Mouse (Mus musculus) kidney, embryonic 14.5 days (tissue): ENCODE measurements around the gene Bcl2l15. TPM values are rescaled to one million over a fixed set of nuclear protein-coding genes. Genes with fewer than 3 reads are reported as not detected.
"Not testable (repeated sequence)": the region's sequence is repeated elsewhere in the genome, so short reads cannot be mapped to it uniquely, and the experiment has no call there.

Experiments
- ATAC-seq: fragments of 200-750 bp; cut with Nextera tagmentation; 2 replicates; pipeline ENCODE4 v1.8.0; 2017; ENCODE audit warnings: moderate number of reproducible peaks, mild to moderate bottlenecking, moderate TSS enrichment, moderate library complexity; ENCODE audit not compliant: low FRiP score, low TSS enrichment
- H3K27ac ChIP-seq: fragments of 300-500 bp; sonication (generic); 2 replicates; pipeline ENCODE4 v1.5.1; 2014; ENCODE audit warnings: low read depth, mild to moderate bottlenecking, low read length, moderate library complexity, mixed read lengths
- H3K27me3 ChIP-seq: fragments of 300-500 bp; sonication (generic); 2 replicates; pipeline ENCODE4 v1.6.1; 2014; ENCODE audit warnings: mild to moderate bottlenecking, low read length; ENCODE audit not compliant: control insufficient read depth, insufficient read depth
- H3K36me3 ChIP-seq: fragments of 300-500 bp; sonication (generic); 2 replicates; pipeline ENCODE4 v1.6.1; 2014; ENCODE audit warnings: low read length, mixed read lengths; ENCODE audit not compliant: control insufficient read depth, insufficient read depth
- H3K4me1 ChIP-seq: fragments of 300-500 bp; sonication (generic); 2 replicates; pipeline ENCODE4 v1.6.1; 2014; ENCODE audit warnings: low read length, mixed read lengths; ENCODE audit not compliant: control insufficient read depth, insufficient read depth
- H3K4me2 ChIP-seq: fragments of 300-500 bp; sonication (generic); replicated peaks from 2 replicates; pipeline ENCODE4 v1.6.1; 2014; ENCODE audit warnings: low read depth, mild to moderate bottlenecking, low read length
- H3K4me3 ChIP-seq: fragments of 300-500 bp; sonication (generic); 2 replicates; pipeline ENCODE4 v1.5.1; 2014; ENCODE audit warnings: mild to moderate bottlenecking, low read length
- H3K9ac ChIP-seq: fragments of 300-500 bp; sonication (generic); 2 replicates; pipeline ENCODE4 v1.6.1; 2014; ENCODE audit warnings: low read depth, mild to moderate bottlenecking, low read length, moderate library complexity
- H3K9me3 ChIP-seq: fragments of 300-500 bp; sonication (generic); 2 replicates; pipeline ENCODE4 v1.6.1; 2016; ENCODE audit warnings: low read length; ENCODE audit not compliant: control insufficient read depth
- WGBS: fragments of 180-500 bp; shearing (Covaris S2); extraction: QIAGEN DNeasy Blood & Tissue Kit; methylation state at CpG from one replicate; pipeline ENCODE4 v1.1.7; 2014; 5-methylcytosine and 5-hydroxymethylcytosine counted together
- polyA plus RNA-seq: library from polyadenylated mRNA; unstranded; fragments of >200 nt; fragmentation: Nextera tagmentation; extraction: Ambion mirVana; gene quantifications from 2 replicates; pipeline ENCODE4 v1.2.1, GENCODE M21; 2014

Bcl2l15 gene
- polyA plus RNA-seq, 1 experiment from 2014 or later = not detected

DNA sequence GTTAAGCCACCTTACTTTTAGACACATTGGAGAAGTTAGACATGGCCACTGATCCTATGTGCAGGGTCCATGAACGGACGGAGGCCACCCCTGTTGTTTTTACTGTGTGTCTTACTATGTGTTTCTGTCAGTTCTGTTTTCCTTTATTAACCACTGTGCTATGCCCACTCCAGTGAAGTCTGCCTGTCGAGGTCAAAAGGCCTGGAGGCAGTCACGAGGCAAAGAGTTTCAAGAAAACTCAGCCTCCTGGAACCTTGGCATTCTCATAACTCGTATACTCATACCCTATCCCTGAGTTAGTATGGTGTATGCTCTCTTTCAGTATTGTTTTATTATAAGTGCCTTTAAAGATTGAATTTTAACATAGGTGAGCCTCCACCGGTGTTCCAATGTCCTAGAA lies 7.3 kb downstream of the Bcl2l15 start:
- Histone ChIP-seq H3K4me1 (no peaks in the 10 kb centered on the region), H3K36me3 (no peaks in the 10 kb centered on the region), H3K4me3 (no peak overlapping the region), H3K27ac (no peak overlapping the region), H3K9ac (no peak overlapping the region), H3K9me3 (peaks cover 2% of the 10 kb centered on the region), H3K27me3 (no peaks in the 10 kb centered on the region), H3K4me2 (no peak overlapping the region)
- 94% methylated on average over 6 of the region's 6 CpGs for WGBS
- no peak for ATAC-seq

- not testable (repeated sequence) for H3K9me3 ChIP-seq, H3K27ac ChIP-seq
- 92% methylated on average over 3 of the region's 3 CpGs for WGBS
Measured at GRCm38 (mm10) chr3:103840195-103840594, 7.8 kb downstream of the Bcl2l15 start.

DNA sequence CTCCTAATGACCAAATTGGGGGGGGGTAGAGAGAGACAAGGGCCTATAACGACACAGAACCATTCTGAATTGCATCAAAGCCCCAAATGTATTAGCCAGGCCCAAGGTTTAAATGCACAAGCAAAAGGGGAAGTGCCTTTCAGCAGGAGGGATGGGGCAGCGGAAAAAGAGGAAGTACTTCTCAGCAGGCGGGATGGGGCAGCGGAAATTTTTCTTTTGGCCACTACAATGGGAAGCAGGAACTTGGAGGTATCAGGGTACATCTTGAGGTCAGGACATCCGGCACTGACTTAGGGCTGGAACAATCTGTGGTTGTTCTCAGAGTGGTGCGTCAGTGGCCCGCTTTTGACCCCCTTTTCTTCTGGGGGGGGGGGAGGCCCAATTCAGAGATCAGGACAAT lies 8.5 kb downstream of the Bcl2l15 start:
- H3K9ac ChIP-seq, H3K9me3 ChIP-seq, H3K4me1 ChIP-seq, H3K36me3 ChIP-seq, H3K27me3 ChIP-seq, H3K4me2 ChIP-seq, H3K27ac ChIP-seq, H3K4me3 ChIP-seq, ATAC-seq: not testable (repeated sequence)
- 96% methylated on average over 7 of the region's 7 CpGs for WGBS

More at GRCm38 (mm10) chr3:103840195-103840594, 7.8 kb downstream of the Bcl2l15 start:
- not testable (repeated sequence) for H3K4me1 ChIP-seq, H3K4me2 ChIP-seq, H3K9ac ChIP-seq, H3K27me3 ChIP-seq, H3K36me3 ChIP-seq, H3K4me3 ChIP-seq, ATAC-seq

GRCm38 (mm10) chr3:103850644-103851363 lies 18.4 kb downstream of the Bcl2l15 start:
- Histone ChIP-seq H3K4me1 (no peaks in the 10 kb centered on the region), H3K27me3 (no peaks in the 10 kb centered on the region), H3K36me3 (no peaks in the 10 kb centered on the region), H3K9ac (no peak overlapping the region), H3K4me3 (no peak overlapping the region), H3K4me2 (no peak overlapping the region), H3K9me3 (no peaks in the 10 kb centered on the region), H3K27ac (no peak overlapping the region)
- ATAC-seq = no peak
- WGBS = 82% methylated on average over 9 of the region's 9 CpGs

GRCm38 (mm10) chr3:103851481-103851880 lies 19.1 kb downstream of the Bcl2l15 start:
- Histone ChIP-seq H3K4me2 (no peak overlapping the region), H3K4me1 (no peaks in the 10 kb centered on the region), H3K4me3 (no peak overlapping the region), H3K9ac (no peak overlapping the region), H3K9me3 (no peaks in the 10 kb centered on the region), H3K27ac (no peak overlapping the region), H3K27me3 (no peaks in the 10 kb centered on the region), H3K36me3 (no peaks in the 10 kb centered on the region)
- WGBS = 73% methylated on average over 6 of the region's 6 CpGs
- no peak for ATAC-seq

GRCm38 (mm10) chr3:103851882-103852281 lies 19.5 kb downstream of the Bcl2l15 start:
- no peak overlapping the region for H3K4me3 ChIP-seq
- ATAC-seq = no peak
- H3K27me3 ChIP-seq = no peaks in the 10 kb centered on the region
- H3K4me1 ChIP-seq = no peaks in the 10 kb centered on the region
- 89% methylated on average over 8 of the region's 8 CpGs for WGBS
- no peak overlapping the region for H3K9ac ChIP-seq
- no peak overlapping the region for H3K27ac ChIP-seq
- H3K4me2 ChIP-seq = no peak overlapping the region
- H3K36me3 ChIP-seq = no peaks in the 10 kb centered on the region
- no peaks in the 10 kb centered on the region for H3K9me3 ChIP-seq

- Histone ChIP-seq H3K9me3 (no peaks in the 10 kb centered on the region), H3K27me3 (no peaks in the 10 kb centered on the region), H3K9ac (no peak overlapping the region), H3K4me1 (no peaks in the 10 kb centered on the region), H3K27ac (no peak overlapping the region), H3K36me3 (no peaks in the 10 kb centered on the region), H3K4me3 (no peak overlapping the region), H3K4me2 (no peak overlapping the region)
- no peak for ATAC-seq
- 66% methylated on average over 3 of the region's 3 CpGs for WGBS
Measured at GRCm38 (mm10) chr3:103852565-103853299, 20.3 kb downstream of the Bcl2l15 start.

DNA sequence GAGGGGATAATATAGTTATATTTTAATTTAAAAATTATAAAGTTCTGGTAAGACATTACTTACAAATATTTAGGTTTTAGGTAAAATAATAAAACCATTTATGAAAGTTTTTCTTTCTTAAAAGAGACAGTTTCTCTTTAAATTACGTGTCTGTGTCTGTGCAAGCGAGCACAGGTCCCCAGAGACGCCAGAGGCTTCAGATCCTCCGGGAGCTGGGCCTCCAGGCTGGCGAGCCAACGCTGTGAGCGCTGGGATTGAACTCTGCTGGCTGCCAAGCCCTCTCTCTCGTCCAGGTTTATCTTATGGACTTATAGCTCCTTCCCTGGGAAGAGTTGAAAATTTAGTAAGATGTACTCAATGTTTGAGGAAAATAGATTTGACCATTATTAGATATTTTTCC lies 21.4 kb downstream of the Bcl2l15 start:
- WGBS = 69% methylated on average over 8 of the region's 8 CpGs
- no peak for ATAC-seq
- Histone ChIP-seq H3K4me3 (no peak overlapping the region), H3K36me3 (no peaks in the 10 kb centered on the region), H3K4me2 (no peak overlapping the region), H3K4me1 (no peaks in the 10 kb centered on the region), H3K9me3 (no peaks in the 10 kb centered on the region), H3K27ac (no peak overlapping the region), H3K9ac (no peak overlapping the region), H3K27me3 (no peaks in the 10 kb centered on the region)

DNA sequence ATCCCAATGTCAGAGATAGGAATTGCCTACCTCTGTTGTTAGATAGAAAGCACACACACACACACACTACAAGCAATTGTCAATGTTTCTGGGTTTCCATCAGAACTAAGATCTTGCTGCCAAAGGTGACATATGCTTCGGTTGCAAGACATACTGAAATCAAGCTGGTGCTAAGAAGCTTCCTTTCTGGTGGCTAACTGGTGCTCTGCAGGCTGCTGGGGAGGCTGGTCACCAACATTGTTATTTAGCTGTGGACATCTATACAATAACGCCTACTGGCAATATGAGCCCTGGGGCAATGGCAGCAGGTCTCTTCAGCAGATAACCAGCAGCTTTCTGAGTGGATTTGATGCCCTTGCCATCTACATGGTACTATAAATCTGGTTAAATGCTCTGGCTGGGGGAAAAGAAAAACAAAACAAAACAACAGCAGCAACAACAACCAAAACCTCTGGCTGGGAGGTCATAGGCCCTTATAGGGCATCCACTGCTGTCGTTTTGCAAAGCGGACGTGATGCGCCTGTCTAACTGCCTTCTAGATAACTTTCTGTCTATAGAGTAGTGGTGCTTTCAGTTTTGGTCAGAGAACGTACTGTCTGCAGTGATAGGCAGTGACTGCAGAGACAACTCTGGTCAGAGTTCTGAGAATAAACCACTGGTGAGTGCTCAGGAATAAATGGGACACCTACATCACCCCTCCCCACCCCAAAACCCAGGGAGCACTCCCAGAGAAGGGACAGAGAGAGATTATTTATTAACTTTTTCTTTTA lies 24.8 kb downstream of the Bcl2l15 start:
- H3K9ac ChIP-seq = no peak overlapping the region
- H3K4me1 ChIP-seq = no peaks in the 10 kb centered on the region
- no peaks in the 10 kb centered on the region for H3K27me3 ChIP-seq
- no peaks in the 10 kb centered on the region for H3K9me3 ChIP-seq
- no peak overlapping the region for H3K4me2 ChIP-seq
- no peak overlapping the region for H3K4me3 ChIP-seq
- no peak overlapping the region for H3K27ac ChIP-seq
- WGBS = 90% methylated on average over 7 of the region's 7 CpGs
- H3K36me3 ChIP-seq = no peaks in the 10 kb centered on the region
- no peak for ATAC-seq
